Mouse (Mus musculus) heart, embryonic 12.5 days (tissue): ENCODE measurements around the gene Syt8. TPM values are rescaled to one million over a fixed set of nuclear protein-coding genes. Genes with fewer than 3 reads are reported as not detected.

Source experiments
- ATAC-seq: fragments of 200-750 bp; cut with Nextera tagmentation; 2 replicates; pipeline ENCODE4 v1.8.0; 2017; ENCODE audit warnings: moderate TSS enrichment, moderate library complexity; ENCODE audit not compliant: insufficient number of reproducible peaks, low FRiP score
- H3K27ac ChIP-seq: fragments of 300-500 bp; sonication (generic); 2 replicates; pipeline ENCODE4 v1.5.1; 2016; ENCODE audit warnings: mild to moderate bottlenecking, moderate library complexity; ENCODE audit not compliant: poor library complexity, severe bottlenecking
- H3K27me3 ChIP-seq: fragments of 300-500 bp; sonication (generic); replicated peaks from 2 replicates; pipeline ENCODE4 v1.6.1; 2016; ENCODE audit warnings: mild to moderate bottlenecking, moderate library complexity
- H3K36me3 ChIP-seq: fragments of 300-500 bp; sonication (generic); 2 replicates; pipeline ENCODE4 v1.6.1; 2016; ENCODE audit warnings: mild to moderate bottlenecking, moderate library complexity
- H3K4me1 ChIP-seq: fragments of 300-500 bp; sonication (generic); replicated peaks from 2 replicates; pipeline ENCODE4 v1.6.1; 2016; ENCODE audit warnings: mild to moderate bottlenecking
- H3K4me2 ChIP-seq: fragments of 300-500 bp; sonication (generic); 2 replicates; pipeline ENCODE4 v1.6.1; 2016; ENCODE audit warnings: mild to moderate bottlenecking, moderate library complexity
- H3K4me3 ChIP-seq: fragments of 300-500 bp; sonication (generic); 2 replicates; pipeline ENCODE4 v1.5.1; 2016; ENCODE audit warnings: mild to moderate bottlenecking
- H3K9ac ChIP-seq: fragments of 300-500 bp; sonication (generic); 2 replicates; pipeline ENCODE4 v1.6.1; 2016; ENCODE audit warnings: mild to moderate bottlenecking, moderate library complexity
- H3K9me3 ChIP-seq: fragments of 300-500 bp; sonication (generic); replicated peaks from 2 replicates; pipeline ENCODE4 v1.6.1; 2016; ENCODE audit warnings: mild to moderate bottlenecking, moderate library complexity
- WGBS: fragments of 180-500 bp; shearing (Covaris S2); methylation state at CpG from one replicate; pipeline ENCODE4 v1.1.7; 2016; 5-methylcytosine and 5-hydroxymethylcytosine counted together
- polyA plus RNA-seq: library from polyadenylated mRNA; unstranded; fragments of >200 nt; fragmentation: Nextera tagmentation; extraction: Ambion mirVana; gene quantifications from 2 replicates; pipeline ENCODE4 v1.2.1, GENCODE M21; 2016

The Syt8 gene
- polyA plus RNA-seq, 1 experiment from 2014 or later: 0.57 TPM

- WGBS: 86% methylated on average over 6 of the region's 6 CpGs
- Histone ChIP-seq H3K27me3 (no peaks in the 10 kb centered on the region), H3K9ac (no peak overlapping the region), H3K36me3 (no peaks in the 10 kb centered on the region), H3K27ac (no peak overlapping the region), H3K4me3 (no peak overlapping the region), H3K9me3 (no peaks in the 10 kb centered on the region), H3K4me1 (peaks cover 39% of the 10 kb centered on the region), H3K4me2 (no peak overlapping the region)
- ATAC-seq: no peak
Observed at GRCm38 (mm10) chr7:142445324-142445723, 10.7 kb downstream of the Syt8 start.

- Histone ChIP-seq H3K4me2 (no peak overlapping the region), H3K4me1 (peaks cover 30% of the 10 kb centered on the region), H3K27me3 (no peaks in the 10 kb centered on the region), H3K9ac (no peak overlapping the region), H3K4me3 (no peak overlapping the region), H3K36me3 (no peaks in the 10 kb centered on the region), H3K9me3 (no peaks in the 10 kb centered on the region), H3K27ac (no peak overlapping the region)
- WGBS: 79% methylated on average over 4 of the region's 4 CpGs
- ATAC-seq: no peak
Observed at GRCm38 (mm10) chr7:142446264-142446663, 11.6 kb downstream of the Syt8 start.

GRCm38 (mm10) chr7:142449038-142449617 lies 14.5 kb downstream of the Syt8 start:
- no peaks in the 10 kb centered on the region for H3K27me3 ChIP-seq
- WGBS: 67% methylated on average over 6 of the region's 6 CpGs

GRCm38 (mm10) chr7:142454706-142455105 lies 20.1 kb downstream of the Syt8 start:
- peaks cover 58% of the 10 kb centered on the region for H3K4me1 ChIP-seq
- no peaks in the 10 kb centered on the region for H3K9me3 ChIP-seq
- H3K4me3 ChIP-seq: no peak overlapping the region
- no peak for ATAC-seq
- peak overlapping the region; percentile 95 for H3K27ac ChIP-seq
- no peaks in the 10 kb centered on the region for H3K36me3 ChIP-seq
- no peak overlapping the region for H3K9ac ChIP-seq
- no peak overlapping the region for H3K4me2 ChIP-seq
- WGBS: 67% methylated on average over 1 of the region's 1 CpGs
- H3K27me3 ChIP-seq: no peaks in the 10 kb centered on the region

More at GRCm38 (mm10) chr7:142449038-142449617, 14.5 kb downstream of the Syt8 start:
- no peak overlapping the region for H3K4me2 ChIP-seq
- ATAC-seq: no peak
- H3K27ac ChIP-seq: peak overlapping the region; percentile 28
- peaks cover 16% of the 10 kb centered on the region for H3K4me1 ChIP-seq
- no peaks in the 10 kb centered on the region for H3K9me3 ChIP-seq
- H3K36me3 ChIP-seq: no peaks in the 10 kb centered on the region
- no peak overlapping the region for H3K9ac ChIP-seq
- no peak overlapping the region for H3K4me3 ChIP-seq

GRCm38 (mm10) chr7:142455251-142455650 lies 20.6 kb downstream of the Syt8 start:
- H3K4me2 ChIP-seq: no peak overlapping the region
- peak overlapping the region; percentile 95 for H3K27ac ChIP-seq
- H3K9me3 ChIP-seq: no peaks in the 10 kb centered on the region
- H3K27me3 ChIP-seq: no peaks in the 10 kb centered on the region
- WGBS: 42% methylated on average over 2 of the region's 2 CpGs
- no peak for ATAC-seq
- H3K4me1 ChIP-seq: peaks cover 64% of the 10 kb centered on the region
- H3K4me3 ChIP-seq: no peak overlapping the region
- H3K36me3 ChIP-seq: no peaks in the 10 kb centered on the region
- H3K9ac ChIP-seq: peak overlapping the region; percentile 26; the same call in 1 of the 2 replicates

GRCm38 (mm10) chr7:142456806-142457205 lies 22.2 kb downstream of the Syt8 start:
- H3K9ac ChIP-seq: no peak overlapping the region
- no peak overlapping the region for H3K4me3 ChIP-seq
- peak overlapping the region; percentile 95 for H3K27ac ChIP-seq
- no peaks in the 10 kb centered on the region for H3K27me3 ChIP-seq
- no peaks in the 10 kb centered on the region for H3K9me3 ChIP-seq
- no peaks in the 10 kb centered on the region for H3K36me3 ChIP-seq
- H3K4me2 ChIP-seq: no peak overlapping the region
- peaks cover 77% of the 10 kb centered on the region for H3K4me1 ChIP-seq
- 8% methylated on average over 3 of the region's 3 CpGs for WGBS
- peak; percentile 19; the same call in 1 of the 2 replicates for ATAC-seq

- Histone ChIP-seq H3K27ac (peak overlapping the region; percentile 95), H3K4me3 (no peak overlapping the region), H3K9me3 (no peaks in the 10 kb centered on the region), H3K4me1 (peaks cover 82% of the 10 kb centered on the region), H3K36me3 (no peaks in the 10 kb centered on the region), H3K27me3 (no peaks in the 10 kb centered on the region), H3K4me2 (no peak overlapping the region), H3K9ac (peak overlapping the region; percentile 36)
- 3% methylated on average over 3 of the region's 3 CpGs for WGBS
- peak; percentile 26; the same call in 1 of the 2 replicates for ATAC-seq
Observed at GRCm38 (mm10) chr7:142457227-142457811, 22.7 kb downstream of the Syt8 start.

GRCm38 (mm10) chr7:142458026-142458425 lies 23.4 kb downstream of the Syt8 start:
- H3K36me3 ChIP-seq: no peaks in the 10 kb centered on the region
- H3K9me3 ChIP-seq: no peaks in the 10 kb centered on the region
- peak overlapping the region; percentile 95 for H3K27ac ChIP-seq
- no peak overlapping the region for H3K4me3 ChIP-seq
- peaks cover 87% of the 10 kb centered on the region for H3K4me1 ChIP-seq
- no peaks in the 10 kb centered on the region for H3K27me3 ChIP-seq
- 4% methylated on average over 2 of the region's 2 CpGs for WGBS
- H3K4me2 ChIP-seq: no peak overlapping the region
- H3K9ac ChIP-seq: peak overlapping the region; percentile 36; the same call in 1 of the 2 replicates
- ATAC-seq: no peak

- WGBS: 51% methylated on average over 5 of the region's 5 CpGs
- 0 out of 2 replicates have a peak, but pooled peaks have one; percentile 2 for ATAC-seq
- Histone ChIP-seq H3K4me2 (no peak overlapping the region), H3K9me3 (no peaks in the 10 kb centered on the region), H3K4me1 (peaks cover 81% of the 10 kb centered on the region), H3K4me3 (no peak overlapping the region), H3K27me3 (no peaks in the 10 kb centered on the region), H3K27ac (peak overlapping the region; percentile 95), H3K9ac (no peak overlapping the region), H3K36me3 (no peaks in the 10 kb centered on the region)
Observed at GRCm38 (mm10) chr7:142458676-142459298, 24.1 kb downstream of the Syt8 start.

GRCm38 (mm10) chr7:142459299-142459691 lies 24.6 kb downstream of the Syt8 start:
- H3K4me1 ChIP-seq: peaks cover 80% of the 10 kb centered on the region
- no peaks in the 10 kb centered on the region for H3K9me3 ChIP-seq
- 7% methylated on average over 2 of the region's 2 CpGs for WGBS
- peak; percentile 47 for ATAC-seq
- no peaks in the 10 kb centered on the region for H3K27me3 ChIP-seq
- no peak overlapping the region for H3K9ac ChIP-seq
- H3K4me3 ChIP-seq: no peak overlapping the region
- no peak overlapping the region for H3K4me2 ChIP-seq
- no peaks in the 10 kb centered on the region for H3K36me3 ChIP-seq
- H3K27ac ChIP-seq: peak overlapping the region; percentile 95

GRCm38 (mm10) chr7:142460636-142461077 lies 26.0 kb downstream of the Syt8 start, which contains the start of gene Lsp1:
Gene Lsp1, plus strand, starts transcription at chr7:142460809.
- no peaks in the 10 kb centered on the region for H3K9me3 ChIP-seq
- 92% methylated on average over 7 of the region's 7 CpGs for WGBS
- H3K36me3 ChIP-seq: no peaks in the 10 kb centered on the region
- no peak within 1 kb of the TSS for H3K4me3 ChIP-seq
- ATAC-seq: no peak
- H3K27ac ChIP-seq: peak within 1 kb of the TSS; percentile 95
- H3K9ac ChIP-seq: no peak within 1 kb of the TSS
- H3K27me3 ChIP-seq: no peaks in the 10 kb centered on the region
- peaks cover 70% of the 10 kb centered on the region for H3K4me1 ChIP-seq
- no peak within 1 kb of the TSS for H3K4me2 ChIP-seq
